In genomic region chr4:70283163-70283562, GRCm38 (mm10) we compare ENCODE assay signal across 25 mouse cellular contexts.
"Had no signal": no experiment of that assay in that cellular context is flagged by ENCODE, and none has a peak within 500 bp of the region (broad histone marks: within the 10 kb centered on the region; RNA-seq: fewer than 3 reads in every experiment).

No protein-coding gene starts in this region.

- H3K27me3 ChIP-seq: heart, embryonic 12.5 days; hindbrain, embryonic 12.5 days; kidney, embryonic 15.5 days; limb, embryonic 12.5 days; liver, embryonic 13.5 days had no signal

- H3K9me3 ChIP-seq: heart, embryonic 10.5 days; heart, embryonic 12.5 days; hindbrain, embryonic 12.5 days; kidney, embryonic 15.5 days; limb, embryonic 10.5 days; limb, embryonic 12.5 days; liver, embryonic 13.5 days had no signal

- H3K9ac ChIP-seq: heart, embryonic 12.5 days; hindbrain, embryonic 12.5 days; hindbrain, embryonic 14.5 days; kidney, embryonic 15.5 days; limb, embryonic 12.5 days; liver, embryonic 13.5 days had no signal

- DNase-seq: gastrocnemius, postnatal 14 days; gastrocnemius, postnatal 36 days; heart, adult 18-20 months; heart, postnatal 14 days; heart, postnatal 36 days; kidney, adult 11 months; kidney, adult 2 months; kidney, adult 9 months; kidney, postnatal 14 days; kidney, postnatal 36 days; layer of hippocampus, adult 9-11 months; liver; liver, embryonic 13.5 days had no signal

- H3K4me2 ChIP-seq: heart, embryonic 12.5 days; hindbrain, embryonic 12.5 days; hindbrain, embryonic 14.5 days; kidney, embryonic 15.5 days; limb, embryonic 12.5 days; liver, embryonic 11.5 days; liver, embryonic 13.5 days had no signal

- ATAC-seq: hindbrain, embryonic 16.5 days; intestine, embryonic 16.5 days had no signal

- H3K4me1 ChIP-seq: hindbrain, embryonic 12.5 days; kidney, embryonic 15.5 days; limb, embryonic 10.5 days; liver, embryonic 13.5 days had no signal

- H3K4me3 ChIP-seq: heart, embryonic 10.5 days; heart, embryonic 12.5 days; hindbrain, embryonic 12.5 days; kidney, embryonic 15.5 days; left cerebral cortex, adult 2 months; limb, embryonic 10.5 days; limb, embryonic 12.5 days; liver, embryonic 13.5 days had no signal

- H3K27ac ChIP-seq: heart, embryonic 10.5 days; hindbrain, embryonic 12.5 days; hindbrain, embryonic 14.5 days; kidney, embryonic 15.5 days; kidney, postnatal 0 days; left cerebral cortex, adult 2 months; limb, embryonic 10.5 days; limb, embryonic 12.5 days; liver, embryonic 13.5 days had no signal
